Mouse (Mus musculus): ENCODE measurements at regions not wholly inside any gene's neighbourhood (a gene's known extent, or its start where the extent isn't known, plus 50 kb on each side); places are given as distances from the start of the nearest gene placed in this dataset.

DNA sequence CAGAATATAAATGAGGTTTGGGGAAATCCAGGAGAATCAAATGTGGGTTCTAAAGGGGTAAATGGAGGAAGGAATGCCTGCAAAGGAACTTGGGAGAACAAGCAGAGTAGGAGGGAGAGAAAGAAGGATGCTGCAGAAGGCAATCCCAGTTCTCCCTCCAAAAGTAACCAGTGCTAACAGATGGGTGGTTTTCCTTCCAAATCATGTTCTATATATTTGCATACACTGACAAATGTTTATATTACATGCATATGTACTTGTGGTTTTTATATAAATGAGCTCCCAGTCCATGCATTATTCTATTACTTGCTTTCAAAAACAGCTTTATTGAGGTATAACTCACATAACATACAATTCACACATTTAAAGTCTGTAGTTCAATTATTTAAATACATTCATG, 53.7 kb downstream of the Zcchc12 start:
- no peak for DNase-seq (ENCODE audit: inconsistent ontology term)

DNA sequence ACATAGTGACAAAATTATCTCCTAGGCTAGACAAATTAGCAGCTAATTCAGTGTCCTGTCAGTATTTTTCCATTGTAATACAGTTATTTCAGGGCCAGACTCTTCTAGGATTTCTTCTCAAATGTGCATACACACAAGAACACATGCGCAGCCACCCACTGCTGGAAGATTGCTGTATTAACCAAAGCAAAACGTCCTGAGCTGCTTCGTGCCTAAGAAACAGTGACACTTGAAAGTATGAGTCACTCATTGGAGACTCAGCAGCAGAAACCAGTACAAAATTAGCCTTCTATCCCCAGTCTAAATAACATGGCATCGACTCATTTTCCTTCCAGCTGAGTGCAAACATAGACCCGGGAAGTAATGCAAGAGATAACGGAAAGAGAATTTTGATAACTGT, 59.2 kb downstream of the Zcchc12 start:
- peak; percentile 14 for DNase-seq (ENCODE audit: inconsistent ontology term)

DNA sequence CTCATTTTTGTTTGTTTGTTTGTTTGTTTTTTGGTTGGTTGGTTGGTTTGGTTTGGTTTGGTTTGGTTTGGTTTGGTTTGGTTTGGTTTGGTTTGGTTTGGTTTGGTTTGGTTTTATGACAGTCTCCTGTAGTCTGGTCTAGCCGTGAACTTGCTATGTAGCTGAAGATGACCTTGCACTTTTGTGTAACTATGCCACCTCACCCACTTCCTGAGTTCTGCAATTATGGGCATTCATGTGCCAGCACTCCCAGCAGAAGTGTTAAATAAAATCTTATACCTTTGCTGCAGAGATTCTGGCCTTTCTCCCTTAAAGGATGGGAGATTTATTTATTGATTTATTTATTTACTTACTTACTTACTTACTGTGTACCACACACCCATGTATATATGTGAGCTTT, 51.5 kb upstream of the Lonrf3 start:
- DNase-seq (ENCODE audit: inconsistent ontology term) = no peak

Data from Muller cell, postnatal 12 days (primary cell).